Mouse (Mus musculus) cerebellum, adult 2 months (tissue): Measurements from ENCODE around the gene Dock9.

ENCODE experiments used
- CTCF ChIP-seq: fragments of 200-500 bp; IDR thresholded peaks from 2 replicates; pipeline ENCODE4 v1.5.1; 2011; ENCODE audit warnings: low read depth, mild to moderate bottlenecking, control low read depth, low read length, moderate library complexity, borderline replicate concordance; ENCODE audit not compliant: insufficient read depth
- POLR2A ChIP-seq: fragments of 200-500 bp; IDR thresholded peaks from 2 replicates; pipeline ENCODE4 v1.6.1; 2011; ENCODE audit warnings: low read length, control low read depth, borderline replicate concordance; ENCODE audit not compliant: insufficient read depth

- TF ChIP-seq CTCF (no peak), POLR2A (no peak)
Observed at GRCm38 (mm10) chr14:121670016-121670415, 127.6 kb downstream of the Dock9 start.
